Comparison of ENCODE assay signal across 12 mouse cellular contexts in genomic region chr13:41219056-41219455, GRCm38 (mm10). TPM values are rescaled to one million over a fixed set of nuclear protein-coding genes. Genes with fewer than 3 reads are reported as not detected.
DNase-seq lines count a peak whose midpoint lies in the region; ATAC-seq lines count a peak whose summit lies in the region.
"Had no signal": no experiment of that assay in that cellular context is flagged by ENCODE, and none has a peak within 500 bp of the region (broad histone marks: within the 10 kb centered on the region; RNA-seq: fewer than 3 reads in every experiment).

No protein-coding gene starts in this region.

- no peak for DNase-seq in neural tube, embryonic 11.5 days (ENCODE audit: low spot score)
- no peak for DNase-seq in neural tube, embryonic 10.5 days (ENCODE audit: extremely low spot score, low spot score)
- DNase-seq in liver, embryonic 11.5 days (ENCODE audit: low spot score), result no peak
- DNase-seq in B cell, adult 2 months, result no peak
- DNase-seq in heart, embryonic 10.5 days (ENCODE audit: low spot score), result no peak
- no peak for DNase-seq in Muller cell, postnatal 12 days (ENCODE audit: inconsistent ontology term)
- DNase-seq: heart, adult 11 months; lung, postnatal 10 days; spleen, adult 18-20 months had no signal

- no peaks in the 10 kb centered on the region for H3K27me3 ChIP-seq in neural tube, embryonic 11.5 days (ENCODE audit: control insufficient read depth, insufficient read depth, low read length)
- H3K27me3 ChIP-seq in forebrain, embryonic 16.5 days (replicated peaks; ENCODE audit: control insufficient read depth, insufficient read depth, low read length), result no peaks in the 10 kb centered on the region
- H3K27me3 ChIP-seq in liver, embryonic 11.5 days (replicated peaks; ENCODE audit: control insufficient read depth, insufficient read depth, low read length), result no peaks in the 10 kb centered on the region
- H3K27me3 ChIP-seq in neural tube, embryonic 12.5 days (replicated peaks), result no peaks in the 10 kb centered on the region
- H3K27me3 ChIP-seq in heart, embryonic 10.5 days (ENCODE audit: insufficient read depth, poor library complexity, severe bottlenecking), result no peaks in the 10 kb centered on the region
- H3K27me3 ChIP-seq: embryonic facial prominence, embryonic 15.5 days had no signal

- ATAC-seq in neural tube, embryonic 11.5 days (ENCODE audit: insufficient read depth, low FRiP score, low TSS enrichment), result no peak
- no peak for ATAC-seq in forebrain, embryonic 16.5 days
- ATAC-seq in liver, embryonic 11.5 days (replicated peaks; ENCODE audit: low FRiP score), result no peak
- no peak for ATAC-seq in neural tube, embryonic 12.5 days (ENCODE audit: low FRiP score, low read depth)

- peaks cover 7% of the 10 kb centered on the region; the same call in 1 of the 2 replicates for H3K9me3 ChIP-seq in neural tube, embryonic 11.5 days (ENCODE audit: control insufficient read depth, low read length)
- H3K9me3 ChIP-seq in forebrain, embryonic 16.5 days (ENCODE audit: control insufficient read depth, low read length), result peaks cover 5% of the 10 kb centered on the region
- peaks cover 4% of the 10 kb centered on the region; the same call in 1 of the 2 replicates for H3K9me3 ChIP-seq in liver, embryonic 11.5 days (ENCODE audit: control insufficient read depth, low read length)
- H3K9me3 ChIP-seq in neural tube, embryonic 12.5 days, result peaks cover 32% of the 10 kb centered on the region
- 0 out of 2 replicates have a peak, but pooled peaks cover 5% of the 10 kb centered on the region for H3K9me3 ChIP-seq in heart, embryonic 10.5 days
- H3K9me3 ChIP-seq: embryonic facial prominence, embryonic 15.5 days had no signal

- no peak overlapping the region for H3K9ac ChIP-seq in neural tube, embryonic 11.5 days (ENCODE audit: low read length)
- no peak overlapping the region for H3K9ac ChIP-seq in forebrain, embryonic 16.5 days (replicated peaks; ENCODE audit: low read depth, low read length)
- no peak overlapping the region for H3K9ac ChIP-seq in liver, embryonic 11.5 days (ENCODE audit: low read depth, low read length)
- H3K9ac ChIP-seq in neural tube, embryonic 12.5 days, result no peak overlapping the region

- no peaks in the 10 kb centered on the region for H3K36me3 ChIP-seq in neural tube, embryonic 11.5 days (ENCODE audit: control insufficient read depth, insufficient read depth, low read length)
- H3K36me3 ChIP-seq in forebrain, embryonic 16.5 days (ENCODE audit: control insufficient read depth, insufficient read depth), result no peaks in the 10 kb centered on the region
- no peaks in the 10 kb centered on the region for H3K36me3 ChIP-seq in liver, embryonic 11.5 days (ENCODE audit: control insufficient read depth, insufficient read depth, low read length)
- H3K36me3 ChIP-seq in neural tube, embryonic 12.5 days, result no peaks in the 10 kb centered on the region
- H3K36me3 ChIP-seq in heart, embryonic 10.5 days, result 0 out of 2 replicates have a peak, but pooled peaks cover 2% of the 10 kb centered on the region
- H3K36me3 ChIP-seq: embryonic facial prominence, embryonic 15.5 days had no signal

- H3K4me1 ChIP-seq in neural tube, embryonic 11.5 days (ENCODE audit: control insufficient read depth, insufficient read depth, low read length), result no peaks in the 10 kb centered on the region
- H3K4me1 ChIP-seq in forebrain, embryonic 16.5 days (replicated peaks; ENCODE audit: control insufficient read depth, insufficient read depth, low read length), result peaks cover 8% of the 10 kb centered on the region
- peaks cover 3% of the 10 kb centered on the region; the same call in 1 of the 2 replicates for H3K4me1 ChIP-seq in liver, embryonic 11.5 days (replicated peaks; ENCODE audit: control insufficient read depth, insufficient read depth, low read length)
- H3K4me1 ChIP-seq in neural tube, embryonic 12.5 days, result peaks cover 7% of the 10 kb centered on the region; the same call in 1 of the 2 replicates
- peaks cover 8% of the 10 kb centered on the region; the same call in 1 of the 2 replicates for H3K4me1 ChIP-seq in heart, embryonic 10.5 days
- H3K4me1 ChIP-seq: embryonic facial prominence, embryonic 15.5 days had no signal

- H3K4me2 ChIP-seq in neural tube, embryonic 11.5 days (ENCODE audit: low read depth), result peak overlapping the region; percentile 38
- peak overlapping the region; percentile 56 for H3K4me2 ChIP-seq in forebrain, embryonic 16.5 days (ENCODE audit: low read length)
- H3K4me2 ChIP-seq in liver, embryonic 11.5 days, result peak overlapping the region; percentile 84
- H3K4me2 ChIP-seq in neural tube, embryonic 12.5 days (replicated peaks), result peak overlapping the region; percentile 56

- no peak overlapping the region for H3K27ac ChIP-seq in neural tube, embryonic 11.5 days (ENCODE audit: low read depth, low read length)
- H3K27ac ChIP-seq in forebrain, embryonic 16.5 days (ENCODE audit: low read length), result no peak overlapping the region
- H3K27ac ChIP-seq in liver, embryonic 11.5 days (ENCODE audit: low read depth, low read length), result no peak overlapping the region
- no peak overlapping the region for H3K27ac ChIP-seq in neural tube, embryonic 12.5 days
- no peak overlapping the region for H3K27ac ChIP-seq in heart, embryonic 10.5 days
- H3K27ac ChIP-seq: embryonic facial prominence, embryonic 15.5 days had no signal

- WGBS in neural tube, embryonic 11.5 days, result 28% methylated on average over 1 of the region's 1 CpGs
- WGBS in forebrain, embryonic 16.5 days, result 14% methylated on average over 1 of the region's 1 CpGs
- 41% methylated on average over 1 of the region's 1 CpGs for WGBS in liver, embryonic 11.5 days
- 30% methylated on average over 1 of the region's 1 CpGs for WGBS in neural tube, embryonic 12.5 days
- 39% methylated on average over 1 of the region's 1 CpGs for WGBS in heart, embryonic 10.5 days

- H3K4me3 ChIP-seq in neural tube, embryonic 11.5 days (ENCODE audit: low read depth, low read length), result peak overlapping the region; percentile 66; the same call in 1 of the 2 replicates
- peak overlapping the region; percentile 78 for H3K4me3 ChIP-seq in forebrain, embryonic 16.5 days (replicated peaks; ENCODE audit: low read length)
- H3K4me3 ChIP-seq in liver, embryonic 11.5 days (ENCODE audit: low read depth, low read length), result peak overlapping the region; percentile 68
- peak overlapping the region; percentile 71 for H3K4me3 ChIP-seq in neural tube, embryonic 12.5 days
- no peak overlapping the region for H3K4me3 ChIP-seq in heart, embryonic 10.5 days

RNA-seq across cellular contexts. Expression of gene Elovl2, which starts 1.1 kb away (rescaled TPM):
- 44.2 and 48.9 TPM in 2 replicates for polyA plus RNA-seq in neural tube, embryonic 11.5 days (2014; fragmentation: Nextera tagmentation; extraction: Ambion mirVana)
- polyA plus RNA-seq in forebrain, embryonic 16.5 days (2015; fragmentation: Nextera tagmentation; extraction: Ambion mirVana), result 51.4 and 58.3 TPM in 2 replicates
- 32.5 and 38.1 TPM in 2 replicates for polyA plus RNA-seq in liver, embryonic 11.5 days (2014; fragmentation: Nextera tagmentation; extraction: Ambion mirVana)
- 39.9 and 46.9 TPM in 2 replicates for polyA plus RNA-seq in neural tube, embryonic 12.5 days (2016; fragmentation: Nextera tagmentation; extraction: Ambion mirVana)
- polyA plus RNA-seq in heart, embryonic 10.5 days (2016; fragmentation: Nextera tagmentation; extraction: Ambion mirVana), result 4.1 and 15.5 TPM in 2 replicates

RNA-seq across cellular contexts. Expression of gene Smim13, which starts 30.6 kb away (rescaled TPM):
- 17.8 and 19.4 TPM in 2 replicates for polyA plus RNA-seq in neural tube, embryonic 11.5 days (2014; fragmentation: Nextera tagmentation; extraction: Ambion mirVana)
- 26.9 and 28.2 TPM in 2 replicates for polyA plus RNA-seq in forebrain, embryonic 16.5 days (2015; fragmentation: Nextera tagmentation; extraction: Ambion mirVana)
- polyA plus RNA-seq in liver, embryonic 11.5 days (2014; fragmentation: Nextera tagmentation; extraction: Ambion mirVana), result 12.6 and 16.9 TPM in 2 replicates
- 23.1 and 23.8 TPM in 2 replicates for polyA plus RNA-seq in neural tube, embryonic 12.5 days (2016; fragmentation: Nextera tagmentation; extraction: Ambion mirVana)
- polyA plus RNA-seq in heart, embryonic 10.5 days (2016; fragmentation: Nextera tagmentation; extraction: Ambion mirVana), result 11.4 TPM in 2 replicates

RNA-seq across cellular contexts. Expression of gene Gm17364, which starts 54.7 kb away (rescaled TPM):
- not detected in 2 replicates for polyA plus RNA-seq in neural tube, embryonic 11.5 days (2014; fragmentation: Nextera tagmentation; extraction: Ambion mirVana)
- not detected in 2 replicates for polyA plus RNA-seq in forebrain, embryonic 16.5 days (2015; fragmentation: Nextera tagmentation; extraction: Ambion mirVana)
- polyA plus RNA-seq in liver, embryonic 11.5 days (2014; fragmentation: Nextera tagmentation; extraction: Ambion mirVana), result not detected in 2 replicates
- polyA plus RNA-seq in neural tube, embryonic 12.5 days (2016; fragmentation: Nextera tagmentation; extraction: Ambion mirVana), result not detected in 2 replicates
- polyA plus RNA-seq in heart, embryonic 10.5 days (2016; fragmentation: Nextera tagmentation; extraction: Ambion mirVana), result not detected in 2 replicates
- polyA plus RNA-seq: embryonic facial prominence, embryonic 15.5 days had no signal
